Mouse (Mus musculus) CH12F3 (cell line): ENCODE results near the gene Pklr.

Source experiments
- in situ Hi-C: fragments of 300-500 bp; cut with MboI; formaldehyde crosslinking; loops from 2 replicates; pipeline ENCODE4 v1.14.3; 2020; ENCODE audit warnings: low sequenced_read_pairs

Gene Pklr

DNA sequence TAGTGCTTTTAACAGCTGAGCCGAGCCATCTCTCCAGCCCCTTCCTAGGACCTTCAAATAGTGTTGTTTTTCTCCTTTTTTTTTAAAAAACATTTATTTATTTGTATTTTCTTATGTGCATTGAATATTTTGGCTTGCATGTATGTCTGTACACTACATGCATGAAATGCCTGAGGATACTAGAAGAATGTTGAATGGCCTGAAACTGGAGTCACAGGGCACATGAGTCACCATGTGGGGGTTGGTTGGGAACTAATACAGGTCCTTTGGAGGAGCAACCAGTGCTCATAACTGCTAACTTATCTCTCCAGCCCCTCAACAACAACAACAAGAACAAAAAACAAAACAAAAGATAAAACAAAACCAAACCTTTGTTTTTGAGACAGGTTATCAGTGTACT lies 27.2 kb downstream of the Pklr start:
- in situ Hi-C loops = no loop called here

- in situ Hi-C loops = no loop called here
These were observed 27.8 kb downstream of the Pklr start for GRCm38 (mm10) chr3:89163643-89164245.

- in situ Hi-C loops = no loop called here
These were observed 28.7 kb downstream of the Pklr start, which contains the start of gene Clk2 for GRCm38 (mm10) chr3:89164506-89165267. TSS of gene Clk2 (plus strand) at chr3:89164795.

DNA sequence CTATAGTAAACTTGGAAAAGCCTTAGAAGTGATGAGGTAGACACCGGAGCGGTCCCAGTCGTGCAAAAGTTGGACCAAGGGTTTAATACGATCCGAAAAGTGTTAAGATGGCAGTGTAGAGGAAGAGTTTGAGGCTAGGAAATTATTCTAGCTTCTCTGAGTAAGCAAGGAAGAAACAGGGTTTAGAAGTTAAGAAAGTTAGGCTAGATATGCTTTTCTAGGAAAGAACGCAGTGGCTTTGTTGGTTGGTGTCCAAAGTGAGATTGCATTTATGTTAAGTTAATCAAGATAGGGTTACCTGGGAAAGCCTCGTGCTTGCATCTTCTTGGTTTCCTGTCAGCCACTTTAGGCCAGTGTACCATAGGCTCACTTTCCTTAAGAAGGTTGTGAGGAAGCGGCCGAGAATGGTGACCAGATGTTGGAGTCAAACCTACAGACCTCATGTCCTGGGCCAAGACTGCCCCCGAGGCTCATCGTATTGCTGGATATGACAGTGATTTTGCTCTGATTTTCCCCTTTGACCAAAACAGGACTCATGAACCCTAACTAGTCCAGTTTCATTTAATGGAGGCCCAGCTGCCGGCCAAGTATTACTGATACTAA lies 29.4 kb downstream of the Pklr start:
- in situ Hi-C loops = no loop called here

- in situ Hi-C loops = no loop called here
These were observed 31.0 kb downstream of the Pklr start for GRCm38 (mm10) chr3:89166945-89167344.

DNA sequence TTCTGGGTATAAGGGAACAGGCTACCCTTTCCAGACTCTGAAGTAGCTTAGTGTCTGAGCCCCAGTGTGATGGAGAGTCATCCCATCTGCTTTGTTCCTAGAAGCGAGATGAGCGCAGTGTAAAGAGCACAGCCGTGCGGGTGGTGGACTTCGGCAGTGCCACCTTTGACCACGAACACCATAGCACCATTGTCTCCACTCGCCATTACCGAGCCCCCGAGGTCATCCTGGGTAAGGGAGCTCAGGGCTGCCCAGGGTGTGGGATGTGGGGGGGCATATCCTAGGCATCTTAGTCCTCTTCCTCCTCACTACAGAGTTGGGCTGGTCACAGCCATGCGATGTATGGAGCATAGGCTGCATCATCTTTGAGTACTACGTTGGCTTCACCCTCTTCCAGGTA lies 38.9 kb downstream of the Pklr start:
- in situ Hi-C loops = no loop called here

GRCm38 (mm10) chr3:89175544-89175943 lies 39.6 kb downstream of the Pklr start:
- in situ Hi-C loops = no loop called here

- in situ Hi-C loops = no loop called here
These were observed 40.5 kb downstream of the Pklr start for GRCm38 (mm10) chr3:89176421-89176820.

GRCm38 (mm10) chr3:89177242-89178106 lies 41.5 kb downstream of the Pklr start, which contains the start of gene Scamp3:
TSS of gene Scamp3 (plus strand) at chr3:89177473.
- in situ Hi-C loops = no loop called here

GRCm38 (mm10) chr3:89178107-89178385 lies 42.1 kb downstream of the Pklr start:
- in situ Hi-C loops = no loop called here

DNA sequence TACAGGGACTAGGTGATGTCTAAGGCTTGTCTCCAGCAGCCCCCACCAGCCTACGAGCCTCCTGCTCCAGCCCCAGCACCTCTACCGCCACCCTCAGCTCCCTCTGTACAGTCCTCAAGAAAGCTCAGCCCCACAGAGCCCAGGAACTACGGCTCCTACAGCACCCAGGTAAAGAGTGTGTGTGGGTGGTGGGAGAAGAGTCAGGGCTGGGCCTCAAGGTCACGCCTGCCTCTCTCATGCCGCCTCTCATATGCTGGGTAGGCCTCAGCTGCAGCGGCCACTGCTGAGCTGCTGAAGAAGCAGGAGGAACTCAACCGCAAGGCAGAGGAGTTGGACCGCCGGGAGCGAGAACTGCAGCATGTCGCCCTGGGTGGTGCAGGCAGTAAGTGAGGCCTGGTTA lies 43.1 kb downstream of the Pklr start:
- in situ Hi-C loops = no loop called here

DNA sequence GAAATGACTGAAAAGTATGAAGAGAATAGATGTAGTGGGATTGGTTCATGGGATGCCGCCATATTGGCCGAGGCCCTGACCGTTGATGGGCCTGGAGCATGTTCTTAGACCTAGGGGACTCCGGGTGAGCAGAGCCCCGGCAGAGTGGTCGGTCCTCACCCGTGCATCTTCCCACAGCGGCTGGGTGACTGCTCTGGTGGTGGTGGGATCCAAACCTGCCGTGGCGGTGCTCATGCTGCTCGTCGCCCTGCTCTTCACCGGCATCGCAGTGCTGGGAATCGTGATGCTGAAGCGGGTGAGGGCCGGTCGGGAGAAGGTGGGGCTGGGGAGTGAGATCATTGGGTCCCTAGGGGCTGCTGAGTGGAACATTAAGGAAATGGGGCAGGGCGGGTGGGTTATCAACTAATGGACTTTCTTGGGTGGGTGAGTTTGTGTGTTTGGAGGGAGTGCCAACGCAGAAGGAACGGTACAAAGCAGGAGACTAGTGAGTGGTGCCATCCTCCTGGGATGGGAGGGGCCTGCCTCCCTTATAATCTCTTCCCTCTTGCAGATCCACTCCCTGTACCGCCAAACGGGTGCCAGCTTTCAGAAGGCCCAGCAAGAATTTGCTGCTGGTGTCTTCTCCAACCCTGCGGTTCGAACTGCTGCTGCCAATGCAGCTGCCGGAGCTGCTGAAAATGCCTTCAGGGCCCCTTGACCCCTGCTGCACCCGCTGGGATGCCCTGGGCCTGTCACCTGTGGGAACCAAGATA lies 46.0 kb downstream of the Pklr start:
- in situ Hi-C loops = no loop called here

- in situ Hi-C loops = no loop called here
These were observed 46.7 kb downstream of the Pklr start for GRCm38 (mm10) chr3:89182531-89183057.

- in situ Hi-C loops = no loop called here
These were observed 47.4 kb downstream of the Pklr start, which contains the start of gene Fam189b for GRCm38 (mm10) chr3:89183058-89183958. TSS of gene Fam189b (plus strand) at chr3:89183143.

- in situ Hi-C loops = no loop called here
These were observed 48.0 kb downstream of the Pklr start for GRCm38 (mm10) chr3:89183959-89184315.

- in situ Hi-C loops = no loop called here
These were observed 51.3 kb downstream of the Pklr start for GRCm38 (mm10) chr3:89187197-89187596.

DNA sequence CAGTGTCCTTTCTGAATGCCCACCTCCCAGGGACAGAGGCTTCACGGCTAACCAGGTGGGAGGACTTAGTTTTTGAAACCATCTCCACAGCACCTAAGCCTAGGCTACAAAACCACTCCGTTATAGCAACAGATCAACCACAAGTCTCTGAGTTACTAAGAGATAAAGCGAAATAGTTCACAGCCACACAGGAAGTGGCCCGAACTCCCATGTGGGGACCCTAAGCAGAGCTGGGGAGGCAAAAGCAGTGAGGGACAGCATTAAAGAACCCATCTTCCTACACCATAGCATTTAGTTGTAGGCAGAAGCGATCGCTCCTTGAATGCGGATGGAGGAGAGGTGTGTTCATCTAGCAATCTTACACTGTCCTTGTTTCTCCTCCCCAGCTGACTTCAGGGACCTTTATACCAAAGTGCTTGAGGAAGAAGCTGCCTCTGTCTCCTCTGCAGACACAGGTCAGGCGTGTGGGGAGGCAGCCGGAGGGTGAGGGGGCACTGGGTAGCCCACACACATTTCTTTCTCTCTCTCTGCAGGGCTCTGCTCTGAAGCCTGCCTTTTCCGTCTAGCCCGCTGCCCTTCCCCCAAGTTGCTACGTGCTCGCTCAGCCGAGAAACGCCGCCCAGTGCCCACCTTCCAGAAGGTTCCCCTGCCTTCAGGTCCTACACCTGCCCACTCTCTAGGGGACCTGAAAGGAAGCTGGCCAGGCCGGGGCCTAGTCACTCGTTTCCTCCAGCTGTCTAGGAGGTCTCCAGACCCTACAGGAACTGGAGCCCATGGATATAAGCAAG lies 51.9 kb downstream of the Pklr start:
- in situ Hi-C loops = no loop called here

DNA sequence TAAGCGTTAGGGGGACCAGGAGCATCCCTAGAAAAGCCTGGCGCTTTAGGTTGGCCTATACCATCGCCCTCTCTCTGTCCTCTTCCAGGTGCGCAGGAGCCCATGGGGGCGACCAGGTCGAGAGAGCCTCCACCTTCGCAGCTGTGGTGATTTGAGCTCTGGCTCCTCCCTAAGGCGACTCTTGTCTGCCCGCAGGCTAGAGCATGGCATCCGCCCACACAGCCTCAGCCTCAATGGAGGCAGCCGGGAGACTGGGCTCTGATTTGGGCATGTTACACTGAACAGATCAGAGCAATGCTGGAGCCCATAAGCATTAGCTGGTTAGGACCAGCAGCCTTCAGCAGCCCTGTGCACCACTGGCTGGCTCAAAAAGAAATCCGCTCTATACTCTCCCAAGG lies 52.5 kb downstream of the Pklr start:
- in situ Hi-C loops = no loop called here

DNA sequence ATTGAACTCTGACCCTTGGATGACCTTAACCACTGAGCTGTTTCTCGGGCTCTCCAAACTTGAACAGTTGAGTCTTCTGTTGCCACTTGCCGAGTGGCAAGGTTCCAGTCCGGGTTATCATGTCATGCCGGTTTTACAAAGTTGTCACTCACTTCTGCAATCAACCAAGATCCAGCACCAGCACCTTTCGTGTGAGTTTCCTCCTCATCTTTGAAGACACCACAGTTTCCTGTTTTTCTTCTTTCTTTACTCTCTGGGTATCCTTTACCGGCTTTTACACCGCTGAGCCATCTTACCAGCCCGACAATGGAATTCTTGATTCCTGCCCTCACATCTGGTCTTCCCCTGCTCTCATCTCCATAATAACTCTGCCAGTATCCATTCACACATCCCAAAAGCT lies 54.5 kb downstream of the Pklr start:
- in situ Hi-C loops = no loop called here
